Mouse (Mus musculus) lung, embryonic 14.5 days (tissue): ENCODE results near the gene Mthfd1l. TPM values are rescaled to one million over a fixed set of nuclear protein-coding genes. Genes with fewer than 3 reads are reported as not detected.

Source experiments
- ATAC-seq: fragments of 200-750 bp; cut with Nextera tagmentation; 2 replicates; pipeline ENCODE4 v1.8.0; 2017; ENCODE audit warnings: mild to moderate bottlenecking, moderate TSS enrichment, moderate library complexity; ENCODE audit not compliant: insufficient read depth
- DNase-seq: peaks from one replicate; pipeline ENCODE4 v3.0.0-alpha.2; 2015
- H3K27ac ChIP-seq: fragments of 300-500 bp; sonication (generic); 2 replicates; pipeline ENCODE4 v1.5.1; 2014; ENCODE audit warnings: low read depth, mild to moderate bottlenecking, moderate library complexity
- H3K27me3 ChIP-seq: fragments of 300-500 bp; sonication (generic); 2 replicates; pipeline ENCODE4 v1.6.1; 2014; ENCODE audit warnings: low read length, control low read depth; ENCODE audit not compliant: insufficient read depth
- H3K36me3 ChIP-seq: fragments of 300-500 bp; sonication (generic); 2 replicates; pipeline ENCODE4 v1.6.1; 2014; ENCODE audit warnings: control low read depth; ENCODE audit not compliant: insufficient read depth
- H3K4me1 ChIP-seq: fragments of 300-500 bp; sonication (generic); 2 replicates; pipeline ENCODE4 v1.6.1; 2014; ENCODE audit warnings: antibody characterized with exemption, control low read depth; ENCODE audit not compliant: insufficient read depth
- H3K4me2 ChIP-seq: fragments of 300-500 bp; sonication (generic); 2 replicates; pipeline ENCODE4 v1.6.1; 2014; ENCODE audit warnings: mild to moderate bottlenecking
- H3K4me3 ChIP-seq: fragments of 300-500 bp; sonication (generic); 2 replicates; pipeline ENCODE4 v1.5.1; 2014; ENCODE audit warnings: low read depth, low read length
- H3K9ac ChIP-seq: fragments of 300-500 bp; sonication (generic); 2 replicates; pipeline ENCODE4 v1.6.1; 2014
- H3K9me3 ChIP-seq: fragments of 300-500 bp; sonication (generic); 2 replicates; pipeline ENCODE4 v1.6.1; 2016; ENCODE audit warnings: low read depth, low read length, control low read depth
- CTCF ChIP-seq: IDR thresholded peaks from 2 replicates; pipeline ENCODE4 v1.5.1; 2016; ENCODE audit warnings: antibody characterized with exemption, low read depth
- WGBS: fragments of 180-500 bp; shearing (Covaris S2); extraction: QIAGEN DNeasy Blood & Tissue Kit; methylation state at CpG from one replicate; pipeline ENCODE4 v1.1.7; 2014; 5-methylcytosine and 5-hydroxymethylcytosine counted together
- polyA plus RNA-seq: library from polyadenylated mRNA; unstranded; fragments of >200 nt; fragmentation: Nextera tagmentation; extraction: Ambion mirVana; gene quantifications from 2 replicates; pipeline ENCODE4 v1.2.1, GENCODE M21; 2014

Mthfd1l gene
- polyA plus RNA-seq, 1 experiment from 2014 or later = 21.7 TPM

GRCm38 (mm10) chr10:4151862-4152776, 179.2 kb downstream of the Mthfd1l start:
- Histone ChIP-seq H3K4me3 (no peak overlapping the region), H3K27ac (no peak overlapping the region), H3K36me3 (peaks cover 17% of the 10 kb centered on the region; the same call in 1 of the 2 replicates), H3K4me1 (no peaks in the 10 kb centered on the region), H3K9me3 (no peaks in the 10 kb centered on the region), H3K4me2 (no peak overlapping the region), H3K27me3 (no peaks in the 10 kb centered on the region), H3K9ac (no peak overlapping the region)
- ATAC-seq = no peak
- no peak for TF ChIP-seq CTCF
- DNase-seq = no peak
- 80% methylated on average over 12 of the region's 12 CpGs for WGBS

- TF ChIP-seq CTCF = no peak
- no peaks in the 10 kb centered on the region for H3K27me3 ChIP-seq
- no peak overlapping the region for H3K27ac ChIP-seq
- H3K4me1 ChIP-seq = no peaks in the 10 kb centered on the region
- DNase-seq (no peak), ATAC-seq (no peak)
- no peak overlapping the region for H3K4me3 ChIP-seq
- WGBS = 80% methylated on average over 4 of the region's 4 CpGs
- no peaks in the 10 kb centered on the region for H3K9me3 ChIP-seq
- H3K9ac ChIP-seq = no peak overlapping the region
- no peak overlapping the region for H3K4me2 ChIP-seq
- H3K36me3 ChIP-seq = peaks cover 13% of the 10 kb centered on the region; the same call in 1 of the 2 replicates
Observed at GRCm38 (mm10) chr10:4153031-4153430, 180.1 kb downstream of the Mthfd1l start.

GRCm38 (mm10) chr10:4154035-4154434, 181.1 kb downstream of the Mthfd1l start:
- no peak for TF ChIP-seq CTCF
- no peaks in the 10 kb centered on the region for H3K27me3 ChIP-seq
- H3K27ac ChIP-seq = no peak overlapping the region
- no peak for ATAC-seq
- H3K4me1 ChIP-seq = peaks cover 7% of the 10 kb centered on the region; the same call in 1 of the 2 replicates
- 0 out of 2 replicates have a peak, but pooled peaks cover 6% of the 10 kb centered on the region for H3K36me3 ChIP-seq
- no peak overlapping the region for H3K4me2 ChIP-seq
- H3K9me3 ChIP-seq = no peaks in the 10 kb centered on the region
- no peak overlapping the region for H3K9ac ChIP-seq
- DNase-seq = no peak
- WGBS = 49% methylated on average over 6 of the region's 6 CpGs
- no peak overlapping the region for H3K4me3 ChIP-seq

- 47% methylated on average over 5 of the region's 5 CpGs for WGBS
- ATAC-seq (no peak), DNase-seq (peak; percentile 27)
- Histone ChIP-seq H3K4me1 (peaks cover 19% of the 10 kb centered on the region), H3K27ac (no peak overlapping the region), H3K4me3 (no peak overlapping the region), H3K9me3 (no peaks in the 10 kb centered on the region), H3K36me3 (0 out of 2 replicates have a peak, but pooled peaks cover 6% of the 10 kb centered on the region), H3K9ac (no peak overlapping the region), H3K27me3 (no peaks in the 10 kb centered on the region), H3K4me2 (no peak overlapping the region)
- TF ChIP-seq CTCF = no peak
Observed at GRCm38 (mm10) chr10:4155521-4155920, 182.6 kb downstream of the Mthfd1l start.

- Histone ChIP-seq H3K4me3 (no peak overlapping the region), H3K9me3 (no peaks in the 10 kb centered on the region), H3K27ac (peak overlapping the region; percentile 32; the same call in 1 of the 2 replicates), H3K4me1 (peaks cover 22% of the 10 kb centered on the region), H3K27me3 (no peaks in the 10 kb centered on the region), H3K9ac (no peak overlapping the region), H3K36me3 (no peaks in the 10 kb centered on the region), H3K4me2 (no peak overlapping the region)
- WGBS = 32% methylated on average over 5 of the region's 5 CpGs
- DNase-seq (peak; percentile 46), ATAC-seq (no peak)
- no peak for TF ChIP-seq CTCF
Observed at GRCm38 (mm10) chr10:4158533-4158932, 185.6 kb downstream of the Mthfd1l start.

- Histone ChIP-seq H3K27me3 (no peaks in the 10 kb centered on the region), H3K27ac (peak overlapping the region; percentile 31), H3K9ac (no peak overlapping the region), H3K4me2 (no peak overlapping the region), H3K9me3 (no peaks in the 10 kb centered on the region), H3K4me3 (no peak overlapping the region), H3K36me3 (no peaks in the 10 kb centered on the region), H3K4me1 (peaks cover 22% of the 10 kb centered on the region)
- no peak for TF ChIP-seq CTCF
- WGBS = 44% methylated on average over 8 of the region's 8 CpGs
- DNase-seq (peak; percentile 48), ATAC-seq (no peak)
Observed at GRCm38 (mm10) chr10:4159541-4160090, 186.7 kb downstream of the Mthfd1l start.

- Histone ChIP-seq H3K9me3 (no peaks in the 10 kb centered on the region), H3K27me3 (no peaks in the 10 kb centered on the region), H3K27ac (peak overlapping the region; percentile 31), H3K4me1 (peaks cover 22% of the 10 kb centered on the region), H3K4me3 (no peak overlapping the region), H3K4me2 (no peak overlapping the region), H3K9ac (0 out of 2 replicates have a peak overlapping the region, but pooled peaks have one; percentile 16), H3K36me3 (no peaks in the 10 kb centered on the region)
- ATAC-seq (peak; percentile 63; the same call in 1 of the 2 replicates), DNase-seq (peak; percentile 68)
- WGBS = 45% methylated on average over 13 of the region's 13 CpGs
- TF ChIP-seq CTCF = no peak
Observed at GRCm38 (mm10) chr10:4160242-4160785, 187.4 kb downstream of the Mthfd1l start.
